Mouse (Mus musculus): Measurements from ENCODE around the gene Mrpl50. TPM values are rescaled to one million over a fixed set of nuclear protein-coding genes. Genes with fewer than 3 reads are reported as not detected.
A peak's percentile ranks its signal among the peaks of the same experiment; 100 is the strongest.

The Mrpl50 gene
- polyA plus RNA-seq (2015; fragmentation: Nextera tagmentation; extraction: Ambion mirVana): 84.8 and 89.9 TPM in 2 replicates

DNA sequence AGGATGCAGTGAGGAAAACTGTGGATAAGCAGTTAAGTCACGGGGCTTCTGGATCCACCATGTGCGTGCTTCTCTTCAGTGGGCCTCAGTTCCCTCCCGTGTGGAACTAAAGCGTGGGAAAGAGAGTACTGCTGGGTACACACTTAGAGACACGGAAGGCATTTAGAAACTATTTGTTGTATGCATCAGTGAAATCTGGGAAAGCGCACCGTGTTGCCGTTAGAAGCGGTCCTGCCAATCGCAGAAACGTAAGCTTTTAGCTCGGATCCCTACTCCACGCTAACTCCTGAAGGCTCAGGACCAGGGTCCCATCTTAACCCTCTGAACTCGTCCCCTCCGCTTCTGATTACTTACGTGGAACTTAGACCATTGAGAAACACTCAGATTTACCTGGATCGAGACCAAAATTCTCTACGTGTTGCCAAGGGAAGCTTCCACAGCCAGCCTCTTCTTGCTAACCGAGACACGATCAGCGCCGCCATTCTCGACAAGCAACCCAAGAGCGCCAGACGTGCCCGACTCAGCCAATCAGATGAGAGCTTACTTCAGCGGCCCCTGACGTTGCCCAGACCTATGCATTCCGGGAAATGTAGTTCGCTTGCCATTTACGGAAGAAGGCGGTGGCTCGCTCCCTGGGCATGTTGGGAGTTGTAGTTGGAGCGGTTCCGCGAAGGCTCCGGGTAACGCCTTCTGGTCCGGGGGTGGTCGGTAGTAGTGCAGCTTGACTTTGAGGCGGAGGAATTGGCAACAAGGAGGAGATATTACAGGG is at the start of gene Mrpl50, which contains the start of gene Zfp189:
Gene Mrpl50 (minus strand): TSS at position 522 of the 769 bp plus-strand sequence.
Gene Zfp189 (plus strand): TSS at position 605 of the 769 bp plus-strand sequence.
- H3K4me3 ChIP-seq: peak within 1 kb of the TSS; percentile 73
- peaks cover 15% of the 10 kb centered on the region for H3K4me1 ChIP-seq
- ATAC-seq (ENCODE audit: insufficient number of reproducible peaks, insufficient read depth, low FRiP score, low TSS enrichment, low read depth): peak; percentile 99
- H3K27me3 ChIP-seq: no peaks in the 10 kb centered on the region
- peak within 1 kb of the TSS; percentile 65 for H3K4me2 ChIP-seq
- H3K36me3 ChIP-seq: peaks cover 42% of the 10 kb centered on the region
- no peaks in the 10 kb centered on the region for H3K9me3 ChIP-seq
- under 1% methylated on average over 41 of the region's 41 CpGs for WGBS
- peak within 1 kb of the TSS; percentile 82 for H3K27ac ChIP-seq
- H3K9ac ChIP-seq: peak within 1 kb of the TSS; percentile 82

DNA sequence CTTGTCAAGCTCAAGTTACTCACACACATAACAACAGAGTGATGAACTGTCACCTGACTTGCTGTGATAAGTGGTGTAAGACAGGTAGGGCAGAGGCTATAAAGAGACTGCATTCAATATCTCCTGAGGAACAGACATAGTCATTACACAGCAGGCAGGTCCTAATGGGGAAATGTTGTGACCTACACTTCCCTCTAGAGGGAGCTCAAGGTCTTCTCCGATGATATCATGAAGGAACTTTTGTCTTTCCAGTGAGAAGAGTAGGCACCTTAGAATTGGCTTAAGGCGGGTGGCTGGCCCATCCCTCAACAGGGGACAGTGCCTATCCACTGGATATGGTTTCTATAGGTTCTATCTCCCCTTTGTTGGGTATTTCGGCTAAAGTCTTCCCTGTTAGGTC is 46.7 kb upstream of the Mrpl50 start:
- WGBS: 17% methylated on average over 3 of the region's 3 CpGs
- no peak for ATAC-seq (ENCODE audit: insufficient number of reproducible peaks, insufficient read depth, low FRiP score, low TSS enrichment, low read depth)
- H3K4me1 ChIP-seq: no peaks in the 10 kb centered on the region
- H3K27me3 ChIP-seq: no peaks in the 10 kb centered on the region
- H3K4me2 ChIP-seq: no peak overlapping the region
- no peak overlapping the region for H3K27ac ChIP-seq
- no peak overlapping the region for H3K9ac ChIP-seq
- no peaks in the 10 kb centered on the region for H3K9me3 ChIP-seq
- H3K36me3 ChIP-seq: no peaks in the 10 kb centered on the region
- no peak overlapping the region for H3K4me3 ChIP-seq

DNA sequence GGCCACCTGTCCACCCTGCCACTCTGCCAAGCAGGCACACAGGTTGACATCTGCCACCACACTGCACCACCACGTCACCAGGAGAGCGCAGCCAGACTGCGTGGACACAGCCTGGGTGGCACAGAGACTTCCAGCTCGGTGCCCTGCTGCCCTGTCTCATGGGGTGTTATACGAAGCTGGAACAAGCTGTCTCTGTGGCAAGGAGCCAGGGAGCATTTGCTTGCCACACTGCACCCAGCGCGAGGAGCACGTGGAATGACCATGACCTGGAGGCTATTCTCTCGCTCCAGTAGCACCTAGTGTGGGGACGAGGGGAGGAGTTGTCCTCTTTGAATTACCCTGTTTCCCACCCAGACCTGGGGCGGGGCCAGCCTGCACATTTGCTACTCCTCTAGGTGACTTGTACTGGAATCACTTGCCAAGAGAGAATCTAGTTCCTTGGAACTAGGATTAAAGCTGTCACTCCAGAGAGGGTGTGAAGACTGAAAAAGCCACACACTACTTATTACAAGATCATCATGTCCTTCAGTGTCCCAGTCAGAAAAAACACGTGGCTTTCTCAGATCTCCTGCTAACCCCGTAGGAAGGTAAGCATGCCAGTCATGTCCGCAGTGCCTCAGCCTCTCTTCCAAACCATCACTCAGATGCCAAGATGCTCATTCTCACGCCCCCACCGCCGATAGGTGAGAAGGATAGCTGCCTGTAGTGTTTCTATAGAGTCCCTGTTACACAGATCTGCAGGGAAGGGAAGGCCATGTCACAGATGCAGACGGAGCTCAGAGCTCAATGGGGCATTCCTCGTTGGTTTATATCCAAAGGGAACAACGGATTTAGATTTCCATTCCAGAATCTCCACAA is 39.3 kb upstream of the Mrpl50 start:
- H3K27ac ChIP-seq: no peak overlapping the region
- no peaks in the 10 kb centered on the region for H3K4me1 ChIP-seq
- ATAC-seq (ENCODE audit: insufficient number of reproducible peaks, insufficient read depth, low FRiP score, low TSS enrichment, low read depth): no peak
- no peak overlapping the region for H3K9ac ChIP-seq
- 77% methylated on average over 20 of the region's 20 CpGs for WGBS
- H3K36me3 ChIP-seq: no peaks in the 10 kb centered on the region
- H3K27me3 ChIP-seq: no peaks in the 10 kb centered on the region
- no peak overlapping the region for H3K4me2 ChIP-seq
- no peaks in the 10 kb centered on the region for H3K9me3 ChIP-seq
- H3K4me3 ChIP-seq: no peak overlapping the region

DNA sequence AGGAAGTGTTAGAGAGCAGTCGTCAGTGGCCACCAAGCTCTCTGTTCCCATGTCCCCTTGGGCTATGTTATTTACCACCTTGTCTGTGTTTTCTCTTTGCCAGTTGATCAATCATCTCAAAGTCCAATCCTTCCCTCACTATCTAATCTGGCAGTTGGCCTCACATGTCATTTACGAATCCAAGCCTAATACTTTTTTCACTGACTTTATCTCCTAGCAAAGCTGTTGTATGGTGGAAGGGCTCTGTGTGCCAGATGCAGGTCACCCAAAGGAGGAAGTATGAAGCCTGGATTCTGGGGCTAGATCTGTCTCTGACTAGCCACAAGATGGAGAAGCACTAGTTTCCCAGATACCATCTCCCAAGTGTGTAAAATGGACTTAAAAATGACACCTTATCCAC is 37.3 kb upstream of the Mrpl50 start:
- Histone ChIP-seq H3K4me2 (no peak overlapping the region), H3K9me3 (no peaks in the 10 kb centered on the region), H3K4me3 (no peak overlapping the region), H3K27ac (no peak overlapping the region), H3K9ac (no peak overlapping the region), H3K36me3 (no peaks in the 10 kb centered on the region), H3K27me3 (no peaks in the 10 kb centered on the region), H3K4me1 (no peaks in the 10 kb centered on the region)
- WGBS: 77% methylated on average over 2 of the region's 2 CpGs
- no peak for ATAC-seq (ENCODE audit: insufficient number of reproducible peaks, insufficient read depth, low FRiP score, low TSS enrichment, low read depth)

DNA sequence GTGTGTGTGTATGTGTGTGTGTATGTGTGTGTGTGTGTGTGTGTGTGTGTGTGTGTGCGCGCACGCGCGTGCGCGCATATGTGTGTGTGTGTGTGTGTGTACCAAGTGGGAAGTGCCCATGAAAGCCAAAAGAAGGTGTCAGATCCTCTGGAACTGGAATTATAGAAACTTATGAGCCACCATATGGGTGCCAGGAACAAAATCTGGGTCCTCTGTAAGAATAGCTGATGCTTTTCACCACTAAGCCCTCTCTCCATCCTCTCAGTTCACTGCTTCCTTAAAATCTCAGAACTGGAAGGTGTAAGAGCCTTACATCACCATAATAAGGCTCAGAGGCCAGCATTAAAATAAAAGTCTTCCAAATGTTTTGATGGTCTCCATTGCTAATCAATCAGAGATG is 36.5 kb upstream of the Mrpl50 start:
- no peak overlapping the region for H3K27ac ChIP-seq
- no peaks in the 10 kb centered on the region for H3K9me3 ChIP-seq
- WGBS: 100% methylated on average over 7 of the region's 7 CpGs
- no peaks in the 10 kb centered on the region for H3K27me3 ChIP-seq
- no peaks in the 10 kb centered on the region for H3K4me1 ChIP-seq
- no peaks in the 10 kb centered on the region for H3K36me3 ChIP-seq
- no peak for ATAC-seq (ENCODE audit: insufficient number of reproducible peaks, insufficient read depth, low FRiP score, low TSS enrichment, low read depth)
- H3K4me3 ChIP-seq: no peak overlapping the region
- no peak overlapping the region for H3K4me2 ChIP-seq
- H3K9ac ChIP-seq: no peak overlapping the region

DNA sequence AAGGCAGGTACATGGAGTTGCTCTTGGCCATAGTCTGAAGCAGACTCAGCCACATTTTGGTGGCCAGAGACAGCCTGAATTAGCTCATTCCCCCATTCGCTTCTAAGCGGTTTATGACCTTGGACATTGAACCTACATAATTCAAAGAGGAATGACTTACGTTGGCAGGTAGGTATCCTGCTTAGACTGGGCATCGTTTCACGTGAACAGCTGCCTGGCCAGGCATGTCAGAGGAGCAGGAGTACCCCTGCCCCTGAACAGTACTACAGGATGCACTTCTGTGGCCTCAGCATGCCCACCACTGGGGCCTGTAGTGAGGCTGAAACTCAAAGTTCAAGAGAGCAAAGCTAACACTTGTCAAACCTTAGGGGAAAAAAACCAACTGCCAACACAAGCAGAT is 32.5 kb upstream of the Mrpl50 start:
- no peak for ATAC-seq (ENCODE audit: insufficient number of reproducible peaks, insufficient read depth, low FRiP score, low TSS enrichment, low read depth)
- Histone ChIP-seq H3K27me3 (no peaks in the 10 kb centered on the region), H3K36me3 (no peaks in the 10 kb centered on the region), H3K4me2 (no peak overlapping the region), H3K4me1 (no peaks in the 10 kb centered on the region), H3K4me3 (no peak overlapping the region), H3K9ac (no peak overlapping the region), H3K9me3 (no peaks in the 10 kb centered on the region), H3K27ac (no peak overlapping the region)
- WGBS: 85% methylated on average over 5 of the region's 5 CpGs

DNA sequence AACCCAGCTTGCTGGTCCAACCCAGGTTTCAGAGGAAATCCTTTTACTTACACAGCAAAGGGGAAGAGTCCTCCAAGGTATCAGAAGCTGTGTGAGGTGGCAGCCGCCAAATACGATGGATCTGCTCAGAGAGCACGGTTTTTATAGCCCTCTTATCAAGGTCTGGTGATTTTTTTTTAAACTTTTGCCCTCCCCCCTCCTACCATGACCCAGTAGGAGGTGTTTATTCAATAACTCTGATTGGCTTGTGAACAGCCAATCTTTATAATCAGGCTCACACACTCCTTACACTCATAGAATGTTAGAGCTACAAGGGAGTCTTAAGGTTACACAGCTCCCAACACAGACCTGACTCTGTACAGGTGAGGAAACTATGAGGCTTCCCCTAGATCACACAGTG is 28.5 kb upstream of the Mrpl50 start, which contains the start of gene Aldob:
Gene Aldob (minus strand): TSS at position 164 of the 400 bp plus-strand sequence.
- H3K36me3 ChIP-seq: no peaks in the 10 kb centered on the region
- no peak within 1 kb of the TSS for H3K9ac ChIP-seq
- no peaks in the 10 kb centered on the region for H3K4me1 ChIP-seq
- H3K9me3 ChIP-seq: no peaks in the 10 kb centered on the region
- WGBS: 57% methylated on average over 3 of the region's 3 CpGs
- no peak within 1 kb of the TSS for H3K4me2 ChIP-seq
- no peaks in the 10 kb centered on the region for H3K27me3 ChIP-seq
- no peak within 1 kb of the TSS for H3K27ac ChIP-seq
- ATAC-seq (ENCODE audit: insufficient number of reproducible peaks, insufficient read depth, low FRiP score, low TSS enrichment, low read depth): no peak
- no peak within 1 kb of the TSS for H3K4me3 ChIP-seq

DNA sequence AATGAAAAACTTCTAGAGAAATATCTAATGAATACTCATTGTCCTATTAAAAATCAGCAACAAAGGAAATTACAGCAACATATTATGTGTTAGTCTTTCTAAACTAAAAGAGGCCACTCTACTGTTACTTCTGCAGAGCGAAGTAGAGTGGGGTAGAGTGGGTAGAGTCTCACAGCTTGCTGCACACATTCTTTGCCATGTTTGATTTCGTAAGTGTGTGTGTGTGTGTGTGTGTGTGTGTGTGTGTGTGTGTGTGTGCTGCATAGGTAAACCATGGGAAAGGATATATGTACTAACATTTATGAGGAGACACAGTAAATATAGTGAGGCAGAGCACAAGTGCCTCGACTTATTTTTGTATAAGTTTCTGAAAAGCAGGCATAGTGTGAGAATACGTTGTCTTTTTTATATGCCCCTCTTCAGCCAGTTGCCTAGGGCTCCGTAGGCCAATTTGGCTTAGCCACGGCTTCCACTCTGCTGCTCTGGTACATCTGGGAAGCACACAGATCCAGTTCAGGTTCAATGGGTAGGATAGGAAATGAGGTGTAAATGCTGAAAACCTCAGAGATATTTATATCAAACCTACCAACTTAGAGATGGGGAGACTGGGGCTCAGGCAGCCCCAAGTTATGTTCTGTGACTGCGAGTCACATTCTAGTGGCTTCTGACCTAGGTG is 26.8 kb upstream of the Mrpl50 start:
- no peak overlapping the region for H3K27ac ChIP-seq
- no peak overlapping the region for H3K9ac ChIP-seq
- no peak overlapping the region for H3K4me2 ChIP-seq
- WGBS: 84% methylated on average over 7 of the region's 7 CpGs
- no peak for ATAC-seq (ENCODE audit: insufficient number of reproducible peaks, insufficient read depth, low FRiP score, low TSS enrichment, low read depth)
- no peaks in the 10 kb centered on the region for H3K36me3 ChIP-seq
- H3K4me1 ChIP-seq: no peaks in the 10 kb centered on the region
- H3K27me3 ChIP-seq: no peaks in the 10 kb centered on the region
- H3K4me3 ChIP-seq: no peak overlapping the region
- H3K9me3 ChIP-seq: no peaks in the 10 kb centered on the region

DNA sequence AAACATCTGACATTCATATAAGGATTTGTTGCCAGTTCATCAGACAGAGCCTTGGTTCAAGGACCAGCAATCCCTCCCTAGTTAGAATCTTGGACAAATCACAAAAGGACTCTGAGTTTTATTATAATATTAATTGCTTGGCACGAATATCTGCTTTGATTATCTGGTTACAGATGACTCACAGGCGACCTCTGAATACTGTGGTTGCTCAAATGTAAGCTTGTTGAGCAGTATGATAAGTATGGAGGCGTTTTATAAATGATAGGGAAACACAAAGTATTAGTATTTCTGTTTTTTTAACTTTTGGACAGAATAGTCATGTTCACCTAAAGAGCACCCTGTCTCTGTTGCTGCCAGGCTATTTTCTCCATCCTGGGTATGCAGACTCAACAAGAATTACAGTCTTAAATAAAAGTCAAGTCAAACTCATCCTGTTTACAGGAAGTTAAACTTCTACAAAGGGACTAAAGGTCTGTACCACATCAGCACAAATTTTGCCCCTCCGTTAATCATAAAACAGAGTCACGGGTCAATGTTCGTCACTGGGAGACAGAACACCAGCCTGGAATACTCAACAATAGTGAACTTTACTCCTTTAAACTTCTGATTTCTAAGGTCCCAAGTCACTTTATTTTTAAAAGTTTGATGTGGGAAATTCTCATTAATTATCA is 26.1 kb upstream of the Mrpl50 start:
- Histone ChIP-seq H3K4me2 (no peak overlapping the region), H3K9ac (no peak overlapping the region), H3K27me3 (no peaks in the 10 kb centered on the region), H3K27ac (no peak overlapping the region), H3K4me3 (no peak overlapping the region), H3K4me1 (no peaks in the 10 kb centered on the region), H3K36me3 (no peaks in the 10 kb centered on the region), H3K9me3 (no peaks in the 10 kb centered on the region)
- 75% methylated on average over 6 of the region's 6 CpGs for WGBS
- no peak for ATAC-seq (ENCODE audit: insufficient number of reproducible peaks, insufficient read depth, low FRiP score, low TSS enrichment, low read depth)

DNA sequence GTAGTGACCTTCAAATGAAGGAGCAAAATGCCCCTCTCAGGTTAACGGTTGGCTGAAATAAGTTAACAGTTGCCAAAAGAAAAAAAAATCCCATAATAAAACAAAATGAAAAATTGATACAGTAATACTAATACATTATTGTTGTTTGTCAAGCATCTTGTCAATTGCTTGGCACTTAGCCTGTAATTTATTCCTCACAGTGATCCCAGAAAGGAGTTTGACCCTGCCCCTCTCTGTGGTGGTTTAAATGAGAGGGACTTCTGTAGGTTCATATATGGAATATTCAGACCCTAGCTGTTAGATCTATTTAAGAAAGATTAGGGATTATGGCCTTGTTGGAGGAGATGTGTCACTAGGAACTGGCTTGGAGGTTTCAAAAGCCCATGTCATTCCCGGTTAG is 25.1 kb upstream of the Mrpl50 start:
- 79% methylated on average over 2 of the region's 2 CpGs for WGBS

DNA sequence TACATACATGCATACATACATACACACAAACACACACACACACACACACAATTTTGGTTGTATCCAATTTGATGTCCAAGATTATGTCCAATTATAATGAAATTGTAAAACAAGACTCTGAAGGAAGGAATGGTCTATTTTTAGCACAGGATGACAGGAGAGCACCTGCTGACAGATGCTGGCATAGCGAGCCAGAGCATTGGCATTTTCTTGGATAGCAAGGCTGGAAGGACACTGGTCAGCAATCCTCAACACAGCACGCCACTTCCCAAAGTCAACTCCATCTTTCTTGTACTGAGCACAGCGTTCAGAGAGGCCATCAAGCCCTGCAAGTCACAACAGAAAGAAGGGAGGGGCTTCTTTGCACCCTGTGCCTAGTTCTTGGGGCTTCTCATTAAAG is 20.1 kb upstream of the Mrpl50 start:
- no peaks in the 10 kb centered on the region for H3K27me3 ChIP-seq
- no peaks in the 10 kb centered on the region for H3K36me3 ChIP-seq
- 83% methylated on average over 3 of the region's 3 CpGs for WGBS
- no peak overlapping the region for H3K4me2 ChIP-seq
- no peak overlapping the region for H3K9ac ChIP-seq
- H3K9me3 ChIP-seq: no peaks in the 10 kb centered on the region
- no peaks in the 10 kb centered on the region for H3K4me1 ChIP-seq
- no peak for ATAC-seq (ENCODE audit: insufficient number of reproducible peaks, insufficient read depth, low FRiP score, low TSS enrichment, low read depth)
- H3K4me3 ChIP-seq: no peak overlapping the region
- H3K27ac ChIP-seq: no peak overlapping the region

More for the DNA sequence above, 25.1 kb upstream of the Mrpl50 start:
- Histone ChIP-seq H3K9me3 (no peaks in the 10 kb centered on the region), H3K9ac (no peak overlapping the region), H3K4me1 (no peaks in the 10 kb centered on the region), H3K4me3 (no peak overlapping the region), H3K4me2 (no peak overlapping the region), H3K36me3 (no peaks in the 10 kb centered on the region), H3K27me3 (no peaks in the 10 kb centered on the region), H3K27ac (no peak overlapping the region)
- no peak for ATAC-seq (ENCODE audit: insufficient number of reproducible peaks, insufficient read depth, low FRiP score, low TSS enrichment, low read depth)
